In genomic region chr1:74927621-74928296, GRCm38 (mm10) we compare ENCODE assay signal across 22 mouse cellular contexts. TPM values are rescaled to one million over a fixed set of nuclear protein-coding genes. Genes with fewer than 3 reads are reported as not detected.
"Had no signal": no experiment of that assay in that cellular context is flagged by ENCODE, and none has a peak within 500 bp of the region (broad histone marks: within the 10 kb centered on the region; RNA-seq: fewer than 3 reads in every experiment).

No protein-coding gene starts in this region.

- H3K9ac ChIP-seq: limb, embryonic 12.5 days; liver, embryonic 12.5 days; liver, embryonic 15.5 days; lung, embryonic 15.5 days; midbrain, embryonic 12.5 days had no signal

- H3K27ac ChIP-seq: hindbrain, postnatal 0 days; left cerebral cortex, adult 2 months; limb, embryonic 12.5 days; liver, embryonic 12.5 days; liver, embryonic 15.5 days; lung, embryonic 15.5 days; midbrain, embryonic 12.5 days had no signal

- DNase-seq: kidney, adult 8-10 months; kidney, postnatal 14 days; layer of hippocampus, postnatal 36 days; liver; lung, adult 18-20 months; lung, postnatal 10 days; lung, postnatal 36 days; thymus, postnatal 25 days had no signal

- H3K9me3 ChIP-seq: limb, embryonic 12.5 days; liver, embryonic 12.5 days; liver, embryonic 15.5 days; lung, embryonic 15.5 days; megakaryocyte, embryonic 14.5 days; midbrain, embryonic 12.5 days had no signal

- H3K4me1 ChIP-seq: limb, embryonic 12.5 days; liver, embryonic 12.5 days; liver, embryonic 15.5 days; lung, embryonic 15.5 days; megakaryocyte, embryonic 14.5 days; midbrain, embryonic 12.5 days had no signal

- ATAC-seq: hindbrain, postnatal 0 days; inflammation-experienced regulatory T-cells, adult 6 months; liver, embryonic 12.5 days had no signal

- H3K4me3 ChIP-seq: left cerebral cortex, adult 2 months; limb, embryonic 12.5 days; liver, embryonic 12.5 days; liver, embryonic 15.5 days; lung, embryonic 15.5 days; megakaryocyte, embryonic 14.5 days; midbrain, embryonic 12.5 days had no signal

- H3K4me2 ChIP-seq: limb, embryonic 12.5 days; liver, embryonic 12.5 days; liver, embryonic 15.5 days; lung, embryonic 15.5 days; midbrain, embryonic 12.5 days had no signal

- H3K36me3 ChIP-seq: limb, embryonic 12.5 days; liver, embryonic 12.5 days; liver, embryonic 15.5 days; lung, embryonic 15.5 days; midbrain, embryonic 12.5 days had no signal

RNA-seq across cellular contexts. Expression of gene Cfap65, which starts 7.6 kb away (rescaled TPM):
- polyA plus RNA-seq: inflammation-experienced regulatory T-cells, adult 6 months; limb, embryonic 12.5 days; liver, embryonic 12.5 days; liver, embryonic 15.5 days; spleen, adult 2 months had no signal

RNA-seq across cellular contexts. Expression of gene Ihh, which starts 23.7 kb away (rescaled TPM):
- polyA plus RNA-seq: inflammation-experienced regulatory T-cells, adult 6 months; neural tube, embryonic 11.5 days had no signal

RNA-seq across cellular contexts. Expression of gene Cryba2, which starts 34.8 kb away (rescaled TPM):
- polyA plus RNA-seq: inflammation-experienced regulatory T-cells, adult 6 months; kidney, embryonic 16.5 days; limb, embryonic 12.5 days; liver, embryonic 12.5 days; liver, embryonic 15.5 days; lung, embryonic 15.5 days; midbrain, embryonic 12.5 days; neural tube, embryonic 11.5 days; spleen, adult 2 months had no signal

RNA-seq across cellular contexts. Expression of gene Fev, which starts 42.5 kb away (rescaled TPM):
- polyA plus RNA-seq: inflammation-experienced regulatory T-cells, adult 6 months; lung, embryonic 15.5 days; neural tube, embryonic 11.5 days; neural tube, embryonic 14.5 days; thymus, postnatal 0 days had no signal
